Mouse (Mus musculus): ENCODE data around the gene Fan1.

The Fan1 gene

GRCm38 (mm10) chr7:64373830-64374562, at the start of gene Fan1:
Gene Fan1, minus strand, starts transcription at chr7:64374095.
- DNase-seq (ENCODE audit: low spot score) = peak; percentile 88

- no peak for DNase-seq (ENCODE audit: low spot score)
Measured at GRCm38 (mm10) chr7:64403989-64404388, 30.1 kb upstream of the Fan1 start.

GRCm38 (mm10) chr7:64402452-64402851, 28.6 kb upstream of the Fan1 start:
- DNase-seq (ENCODE audit: low spot score) = no peak

DNA sequence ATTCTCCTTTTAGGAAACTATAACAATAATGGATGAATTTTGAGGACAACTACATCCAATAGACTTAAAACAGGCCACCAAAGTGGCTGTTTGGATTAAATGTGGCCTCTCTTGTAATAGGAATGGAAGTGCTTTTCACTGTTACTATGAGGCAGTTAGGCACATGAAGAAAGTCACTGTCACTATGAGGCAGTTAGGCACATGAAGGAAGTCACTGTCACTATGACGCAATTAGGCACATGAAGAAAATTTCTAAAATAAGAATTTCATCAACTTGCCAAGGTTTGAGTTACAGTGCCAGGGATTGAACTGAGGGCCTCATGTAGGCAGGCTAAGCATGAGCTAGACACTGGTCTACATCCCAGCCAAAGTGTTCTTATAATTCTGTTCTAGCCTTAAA, 26.8 kb upstream of the Fan1 start:
- no peak for DNase-seq (ENCODE audit: low spot score)

- DNase-seq (ENCODE audit: low spot score) = no peak
Measured at GRCm38 (mm10) chr7:64392819-64393151, 18.9 kb upstream of the Fan1 start.

DNA sequence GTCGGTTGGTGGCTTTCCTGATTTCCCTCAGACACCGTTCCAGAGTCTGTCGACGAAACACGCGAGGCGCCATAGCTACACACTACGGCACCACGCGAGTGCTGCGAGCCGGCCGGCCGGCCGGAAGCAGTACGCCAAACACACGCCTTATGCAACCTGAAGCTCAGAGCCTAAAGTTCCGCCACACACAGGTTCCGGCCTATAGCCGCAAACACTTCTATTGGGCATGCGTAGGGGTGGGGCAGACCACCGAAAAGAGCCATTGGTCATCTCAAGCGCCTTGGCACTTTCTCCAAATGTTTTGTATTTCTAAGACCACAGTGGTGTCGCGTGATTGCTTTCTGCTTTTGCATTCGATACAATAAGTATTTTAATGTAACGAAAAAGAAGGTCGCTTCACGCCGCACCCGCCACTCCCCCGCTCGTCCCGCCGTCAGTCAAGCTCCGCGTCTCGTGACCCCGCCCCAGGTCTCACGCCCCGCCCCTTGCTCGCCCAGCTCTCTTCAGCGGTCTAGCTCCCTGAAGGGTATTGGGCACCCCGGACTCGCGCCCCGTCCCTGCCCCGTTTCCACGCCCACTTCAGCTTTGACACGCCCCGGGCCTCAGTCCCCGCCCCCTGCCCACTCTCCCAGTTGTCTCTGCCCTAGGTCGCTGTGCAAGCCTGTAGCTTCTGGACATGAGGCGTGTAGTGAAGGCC, 18.4 kb upstream of the Fan1 start, which contains the start of the genes Mphosph10 and Mcee:
Gene Mphosph10 (minus strand): TSS at position 147 of the 697 bp plus-strand sequence.
Gene Mcee (plus strand): TSS at position 486 of the 697 bp plus-strand sequence.
- peak; percentile 99 for DNase-seq (ENCODE audit: low spot score)

DNA sequence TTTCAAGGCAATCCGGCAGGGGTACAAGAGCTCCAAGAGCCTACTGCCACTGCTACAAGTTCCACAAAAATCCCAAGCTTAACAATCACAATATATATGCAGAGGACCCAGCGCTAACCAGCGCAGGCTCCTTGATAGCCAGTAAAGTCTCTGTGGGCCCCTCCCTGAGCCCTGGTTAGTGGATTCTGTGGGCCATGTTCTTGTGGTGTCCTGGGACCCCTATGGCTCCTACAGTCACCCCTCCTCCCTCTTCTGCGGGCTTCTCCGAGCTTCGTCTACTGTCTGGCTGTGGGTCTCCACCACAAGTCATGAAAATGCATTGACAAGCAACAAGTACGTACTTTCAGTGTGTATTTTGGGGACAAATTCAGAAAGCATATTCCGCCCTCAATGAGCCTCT, 17.6 kb upstream of the Fan1 start:
- DNase-seq (ENCODE audit: low spot score) = no peak

DNA sequence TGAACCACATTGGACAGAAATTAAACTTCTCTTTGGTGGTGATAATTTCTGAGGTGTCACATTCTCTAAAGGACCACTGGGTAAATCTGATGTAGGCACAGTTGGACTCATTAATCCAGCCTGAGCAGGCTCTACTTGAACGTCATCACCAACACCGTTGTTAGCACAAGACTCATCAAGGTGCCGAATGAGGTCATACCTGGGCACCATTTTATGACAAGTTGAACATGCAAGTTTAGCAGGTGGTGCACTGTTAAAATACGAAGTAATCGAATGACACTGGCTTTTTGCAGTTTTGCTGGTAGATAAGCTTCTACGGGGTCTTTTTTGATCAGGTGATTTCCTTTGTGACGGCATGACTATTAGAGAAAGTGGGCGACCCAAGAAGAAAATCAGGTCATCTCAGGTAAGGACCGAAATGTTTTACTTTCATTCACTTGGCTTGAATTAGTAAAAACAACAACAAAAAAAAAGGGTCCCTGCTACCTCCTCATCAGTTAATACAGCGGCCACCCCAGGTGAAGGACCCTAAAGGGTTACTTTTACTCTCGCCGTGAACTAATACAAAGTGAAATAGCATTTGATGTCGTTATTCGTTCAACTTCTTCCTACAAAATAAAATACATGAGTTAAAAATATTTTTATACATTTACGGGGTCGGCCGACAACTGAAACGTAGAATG, 607 bp downstream of the Fan1 start:
- no peak for DNase-seq (ENCODE audit: low spot score)

- DNase-seq (ENCODE audit: low spot score) = no peak
Measured at GRCm38 (mm10) chr7:64371940-64372878, 1.7 kb downstream of the Fan1 start.

- no peak for DNase-seq (ENCODE audit: low spot score)
Measured at GRCm38 (mm10) chr7:64369841-64370240, 4.1 kb downstream of the Fan1 start.

- peak; percentile 58 for DNase-seq (ENCODE audit: low spot score)
Measured at GRCm38 (mm10) chr7:64365863-64366262, 8.0 kb downstream of the Fan1 start.

DNA sequence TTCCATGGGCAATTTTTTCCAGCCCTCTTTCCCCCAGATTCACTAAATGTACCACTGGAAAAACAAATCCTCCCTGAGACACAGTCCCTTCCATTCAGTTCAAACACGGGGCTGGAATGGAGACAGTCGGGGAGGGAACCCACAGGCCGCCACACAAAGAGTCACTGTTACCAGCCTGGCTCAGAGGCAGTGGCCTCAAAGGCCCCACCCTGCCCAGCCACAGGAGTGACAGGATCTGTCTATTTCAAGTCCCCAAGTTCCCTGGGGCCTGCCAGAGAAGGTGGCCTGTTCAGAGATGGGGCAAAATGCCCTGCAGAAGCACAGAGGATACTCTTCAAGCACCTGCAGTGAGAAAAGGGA, 13.3 kb downstream of the Fan1 start:
- no peak for DNase-seq (ENCODE audit: low spot score)

DNA sequence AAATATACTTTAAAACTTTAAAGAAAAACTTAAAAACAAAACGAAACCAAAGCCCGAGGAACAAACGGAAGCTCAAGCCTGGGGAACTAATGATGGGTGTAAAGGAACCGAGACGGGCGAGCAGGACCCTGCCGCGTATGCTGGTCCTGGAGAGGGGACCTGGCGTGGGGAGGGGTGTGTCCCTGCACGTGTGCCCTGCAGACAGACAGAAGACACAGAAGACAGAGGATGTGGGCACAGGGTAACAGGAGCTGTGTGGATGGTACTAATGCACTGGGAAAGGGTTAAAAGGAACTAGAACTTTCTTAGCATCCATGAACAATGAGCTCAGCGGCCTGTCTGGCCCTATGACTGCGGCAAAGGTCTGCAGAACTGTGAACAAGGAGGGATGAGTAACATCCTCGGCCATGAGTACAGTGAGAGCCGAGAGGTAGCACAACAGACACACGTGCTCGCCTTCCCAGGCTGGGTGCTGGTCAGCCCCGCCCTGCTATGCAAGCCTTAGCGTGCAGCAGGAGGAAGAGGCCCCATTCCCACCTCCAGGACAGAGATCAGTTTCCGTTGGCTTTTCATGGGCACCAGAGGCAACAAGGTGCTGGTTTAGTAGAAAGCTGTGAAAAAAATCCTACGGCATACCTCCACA, 13.8 kb downstream of the Fan1 start:
- no peak for DNase-seq (ENCODE audit: low spot score)

- DNase-seq (ENCODE audit: low spot score) = no peak
Measured at GRCm38 (mm10) chr7:64358666-64359065, 15.2 kb downstream of the Fan1 start.

DNA sequence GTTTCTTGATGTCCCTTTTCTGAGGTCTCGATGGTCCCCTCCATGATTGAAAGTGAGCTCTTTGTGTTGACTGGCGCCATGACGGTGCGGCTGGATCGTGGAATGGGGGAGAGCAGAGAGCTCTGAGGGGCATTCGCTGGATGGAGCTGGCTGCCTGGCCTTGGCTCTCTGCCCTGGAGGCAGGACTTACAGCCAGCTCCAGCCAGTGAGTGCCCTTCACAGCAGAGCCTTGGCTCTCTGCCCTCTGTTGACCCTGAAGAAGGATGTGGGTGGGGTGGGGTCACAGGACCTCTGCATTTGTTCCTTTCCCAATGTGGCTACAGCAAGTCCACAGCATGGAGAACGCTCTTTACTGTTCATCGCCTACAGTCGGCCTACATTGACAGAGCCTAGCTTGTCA, 16.5 kb downstream of the Fan1 start:
- DNase-seq (ENCODE audit: low spot score) = peak; percentile 91

GRCm38 (mm10) chr7:64356661-64357060, 17.2 kb downstream of the Fan1 start:
- DNase-seq (ENCODE audit: low spot score) = no peak

- no peak for DNase-seq (ENCODE audit: low spot score)
Measured at GRCm38 (mm10) chr7:64354206-64354605, 19.7 kb downstream of the Fan1 start.

GRCm38 (mm10) chr7:64351087-64351486, 22.8 kb downstream of the Fan1 start:
- no peak for DNase-seq (ENCODE audit: low spot score)

- DNase-seq (ENCODE audit: low spot score) = no peak
Measured at GRCm38 (mm10) chr7:64349147-64349861, 24.6 kb downstream of the Fan1 start.

GRCm38 (mm10) chr7:64347813-64348212, 26.1 kb downstream of the Fan1 start:
- DNase-seq (ENCODE audit: low spot score) = no peak

- DNase-seq (ENCODE audit: low spot score) = no peak
Measured at GRCm38 (mm10) chr7:64332686-64333085, 41.2 kb downstream of the Fan1 start.

Measured in lung, postnatal 25 days (tissue).